Mouse (Mus musculus) thymus, adult 2 months (tissue): ENCODE measurements at regions not wholly inside any gene's neighbourhood (a gene's known extent, or its start where the extent isn't known, plus 50 kb on each side); places are given as distances from the start of the nearest gene placed in this dataset.

Source experiments
- DNase-seq: peaks from one replicate; pipeline ENCODE4 v3.0.0; 2021
- H3K27ac ChIP-seq: fragments of 200-500 bp; 2 replicates; pipeline ENCODE4 v1.5.1; 2012; ENCODE audit warnings: low read length, control low read depth; ENCODE audit not compliant: control insufficient read depth, insufficient read depth
- H3K27me3 ChIP-seq: fragments of 200-500 bp; 2 replicates; pipeline ENCODE4 v1.6.1; 2012; ENCODE audit warnings: mild to moderate bottlenecking, low read length, moderate library complexity, mixed read lengths; ENCODE audit not compliant: control insufficient read depth, insufficient read depth
- H3K36me3 ChIP-seq: fragments of 200-500 bp; 2 replicates; pipeline ENCODE4 v1.6.1; 2012; ENCODE audit warnings: mild to moderate bottlenecking, low read length, moderate library complexity; ENCODE audit not compliant: control insufficient read depth, insufficient read depth
- H3K4me1 ChIP-seq: fragments of 200-500 bp; replicated peaks from 2 replicates; pipeline ENCODE4 v1.6.1; 2012; ENCODE audit warnings: low read length; ENCODE audit not compliant: control insufficient read depth, insufficient read depth
- H3K4me3 ChIP-seq: fragments of 200-500 bp; 2 replicates; pipeline ENCODE4 v1.5.1; 2012; ENCODE audit warnings: mild to moderate bottlenecking, low read length, control low read depth, moderate library complexity; ENCODE audit not compliant: control insufficient read depth, insufficient read depth
- CTCF ChIP-seq: fragments of 200-500 bp; IDR thresholded peaks from 2 replicates; pipeline ENCODE4 v1.5.1; 2012; ENCODE audit warnings: mild to moderate bottlenecking, control low read depth, low read length, moderate library complexity, borderline replicate concordance; ENCODE audit not compliant: control insufficient read depth, poor library complexity, insufficient read depth; ENCODE audit errors: extremely low read depth
- POLR2A ChIP-seq: fragments of 200-500 bp; IDR thresholded peaks from 2 replicates; pipeline ENCODE4 v1.6.1; 2012; ENCODE audit warnings: mild to moderate bottlenecking, low read length, control low read depth, moderate library complexity; ENCODE audit not compliant: control insufficient read depth, poor library complexity, insufficient read depth; ENCODE audit errors: extremely low read depth
- WGBS: fragments of 180-500 bp; shearing (Covaris S2); methylation state at CpG from one replicate; pipeline ENCODE4 v1.1.7; 2018; 5-methylcytosine and 5-hydroxymethylcytosine counted together

- no peak for TF ChIP-seq POLR2A
- no peak for TF ChIP-seq CTCF
- 82% methylated on average over 2 of the region's 2 CpGs for whole genome bisulfite sequencing
- H3K4me1 ChIP-seq = no peaks in the 10 kb centered on the region
Measured at GRCm38 (mm10) chr1:76705556-76705955, 809.3 kb downstream of the Epha4 start.

DNA sequence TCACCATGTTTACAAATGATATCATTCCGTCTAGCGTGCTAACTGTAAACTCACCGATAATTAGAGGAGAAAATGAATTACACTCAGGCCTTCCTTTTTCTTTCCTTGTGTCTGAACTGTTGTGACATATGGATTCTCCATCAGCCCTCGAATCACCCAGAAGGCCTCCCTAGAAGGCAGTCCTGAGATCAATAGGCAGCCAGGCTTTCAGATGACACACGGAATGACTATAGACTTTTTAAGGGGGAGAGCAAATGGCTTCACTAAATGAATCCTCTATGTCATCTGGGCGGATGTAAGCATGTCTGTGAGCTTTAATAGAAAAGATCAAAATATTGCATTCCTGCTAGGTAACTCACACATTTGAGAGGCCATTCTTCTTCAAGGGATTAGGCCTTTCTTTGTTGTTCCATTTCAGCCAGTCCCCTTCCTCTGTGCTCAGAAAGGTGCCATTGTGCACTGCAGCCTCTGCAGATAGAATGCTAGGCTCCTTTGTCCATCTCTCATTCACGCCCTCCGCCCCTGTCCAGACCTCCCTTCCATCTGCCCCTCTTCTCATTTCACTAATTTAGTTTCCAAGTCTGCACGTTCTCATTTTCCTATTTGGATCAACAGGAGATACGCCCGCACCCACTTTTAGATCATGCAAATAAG lies 797.1 kb downstream of the Epha4 start:
- Histone ChIP-seq H3K27me3 (no peaks in the 10 kb centered on the region), H3K4me3 (no peak overlapping the region), H3K4me1 (no peaks in the 10 kb centered on the region), H3K36me3 (no peaks in the 10 kb centered on the region), H3K27ac (no peak overlapping the region)
- no peak for DNase-seq
- TF ChIP-seq POLR2A (no peak), CTCF (no peak)
- WGBS = 93% methylated on average over 11 of the region's 11 CpGs

More at GRCm38 (mm10) chr1:76705556-76705955, 809.3 kb downstream of the Epha4 start:
- Histone ChIP-seq H3K36me3 (no peaks in the 10 kb centered on the region), H3K27ac (no peak overlapping the region), H3K27me3 (no peaks in the 10 kb centered on the region), H3K4me3 (no peak overlapping the region)
- DNase-seq = no peak

GRCm38 (mm10) chr1:76724453-76724852 lies 790.4 kb downstream of the Epha4 start:
- WGBS = 61% methylated on average over 3 of the region's 3 CpGs
- Histone ChIP-seq H3K27ac (no peak overlapping the region), H3K4me1 (no peaks in the 10 kb centered on the region), H3K27me3 (no peaks in the 10 kb centered on the region), H3K36me3 (no peaks in the 10 kb centered on the region), H3K4me3 (no peak overlapping the region)
- DNase-seq = no peak
- no peak for TF ChIP-seq CTCF
- no peak for TF ChIP-seq POLR2A

- Histone ChIP-seq H3K4me3 (no peak overlapping the region), H3K36me3 (no peaks in the 10 kb centered on the region), H3K4me1 (no peaks in the 10 kb centered on the region), H3K27me3 (no peaks in the 10 kb centered on the region), H3K27ac (no peak overlapping the region)
- no peak for DNase-seq
- no peak for TF ChIP-seq POLR2A
- TF ChIP-seq CTCF = no peak
- WGBS = 94% methylated on average over 1 of the region's 1 CpGs
Measured at GRCm38 (mm10) chr1:76737003-76737402, 777.9 kb downstream of the Epha4 start.

- no peak overlapping the region for H3K4me3 ChIP-seq
- no peak for DNase-seq
- H3K4me1 ChIP-seq = no peaks in the 10 kb centered on the region
- H3K27me3 ChIP-seq = no peaks in the 10 kb centered on the region
- no peaks in the 10 kb centered on the region for H3K36me3 ChIP-seq
- 93% methylated on average over 2 of the region's 2 CpGs for WGBS
- TF ChIP-seq POLR2A (no peak), CTCF (no peak)
- no peak overlapping the region for H3K27ac ChIP-seq
Measured at GRCm38 (mm10) chr1:76737663-76738062, 777.2 kb downstream of the Epha4 start.

- TF ChIP-seq POLR2A = no peak
- no peak for TF ChIP-seq CTCF
- no peak for DNase-seq
- no peaks in the 10 kb centered on the region for H3K4me1 ChIP-seq
- no peaks in the 10 kb centered on the region for H3K27me3 ChIP-seq
- H3K27ac ChIP-seq = no peak overlapping the region
- no peaks in the 10 kb centered on the region for H3K36me3 ChIP-seq
- 80% methylated on average over 2 of the region's 2 CpGs for WGBS
- no peak overlapping the region for H3K4me3 ChIP-seq
Measured at GRCm38 (mm10) chr1:76772694-76773093, 742.2 kb downstream of the Epha4 start.

DNA sequence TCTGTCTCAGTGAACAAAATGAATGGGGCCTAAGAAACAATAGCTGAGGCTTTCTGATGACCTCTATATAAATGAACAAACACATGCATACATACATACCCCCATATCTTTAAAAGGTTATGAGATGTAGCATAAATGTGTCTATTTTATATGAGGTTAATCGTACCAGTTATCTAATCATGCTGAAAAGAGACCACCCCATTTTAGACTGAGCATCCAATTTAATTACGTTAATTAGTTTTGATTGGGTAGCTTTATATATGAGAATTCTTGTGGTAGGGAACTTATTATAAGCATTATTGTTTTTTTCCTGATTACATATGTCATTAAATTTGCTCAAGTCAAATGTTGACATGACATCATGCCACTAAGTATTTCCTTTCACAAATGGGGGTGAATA lies 728.0 kb downstream of the Epha4 start:
- H3K4me1 ChIP-seq = no peaks in the 10 kb centered on the region
- DNase-seq = no peak
- WGBS = 96% methylated on average over 2 of the region's 2 CpGs
- H3K36me3 ChIP-seq = no peaks in the 10 kb centered on the region
- H3K27ac ChIP-seq = no peak overlapping the region
- H3K27me3 ChIP-seq = no peaks in the 10 kb centered on the region
- no peak overlapping the region for H3K4me3 ChIP-seq
- no peak for TF ChIP-seq CTCF
- TF ChIP-seq POLR2A = no peak
